7 mouse cellular contexts compared by ENCODE assay signal in the genomic region with DNA sequence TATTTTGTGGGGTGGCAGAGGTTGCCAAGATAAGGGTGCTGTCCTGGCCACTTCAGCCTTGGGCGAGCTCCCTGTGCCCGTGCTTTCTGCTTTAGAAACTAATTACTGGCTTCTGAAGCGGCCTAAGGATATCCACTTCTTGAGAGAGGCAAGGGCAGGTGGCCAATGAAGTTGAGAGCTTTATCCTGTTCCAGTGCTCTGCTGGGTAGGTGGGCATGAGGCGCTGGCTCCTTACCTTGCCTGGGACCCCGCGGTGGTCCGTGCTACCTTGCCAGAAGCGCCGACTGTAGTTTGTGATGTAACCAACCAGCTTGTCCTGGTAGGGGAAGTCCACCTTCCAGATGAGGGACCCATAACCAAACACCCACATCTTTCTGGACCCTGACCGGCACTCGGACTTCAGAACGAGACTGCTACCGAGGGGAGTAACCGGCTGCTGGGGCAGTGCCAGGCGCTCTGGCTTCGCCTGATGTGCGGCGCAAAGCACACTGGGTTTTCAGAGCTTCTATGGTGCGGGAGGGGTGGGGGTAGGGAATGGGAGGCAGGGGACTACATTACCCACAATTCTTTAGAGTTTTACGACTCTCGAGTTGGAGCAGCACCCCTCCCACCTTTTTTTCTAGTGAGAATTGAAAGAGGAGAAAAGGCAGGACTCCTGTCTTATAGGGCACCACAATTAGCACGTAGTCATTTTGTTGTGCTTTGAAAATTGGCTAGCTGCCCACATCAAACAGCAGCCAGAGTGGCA. TPM values are rescaled to one million over a fixed set of nuclear protein-coding genes. Genes with fewer than 3 reads are reported as not detected.
DNase-seq lines count a peak whose midpoint lies in the region; ATAC-seq lines count a peak whose summit lies in the region.

A gene (minus strand): TSS at position 474 of the 748 bp plus-strand sequence.

- intact Hi-C loops in gastrocnemius, postnatal 36 days (cut with DNase I), result no loop called here
- intact Hi-C loops in left cerebral cortex, postnatal 25 days (cut with DNase I), result loop anchor here (1.0 kb wide), 1 partner anchor 32 kb away; a partner anchor contains a TSS

- peak within 1 kb of the TSS; percentile 60 for H3K4me3 ChIP-seq in intestine, embryonic 15.5 days (replicated peaks)
- H3K4me3 ChIP-seq in midbrain, embryonic 10.5 days, result peak within 1 kb of the TSS; percentile 63

- H3K27ac ChIP-seq in intestine, embryonic 15.5 days, result peak within 1 kb of the TSS; percentile 37
- H3K27ac ChIP-seq in midbrain, embryonic 10.5 days (replicated peaks), result peak within 1 kb of the TSS; percentile 86

- H3K4me2 ChIP-seq in intestine, embryonic 15.5 days (replicated peaks), result peak within 1 kb of the TSS; percentile 75

- peak; percentile 99 for ATAC-seq in intestine, embryonic 15.5 days

- no peaks in the 10 kb centered on the region for H3K36me3 ChIP-seq in intestine, embryonic 15.5 days
- no peaks in the 10 kb centered on the region for H3K36me3 ChIP-seq in midbrain, embryonic 10.5 days

- DNase-seq in adrenal gland, adult 2 months, result peak; percentile 93
- DNase-seq in embryo, embryonic 11.5 days (ENCODE audit: low read depth, low spot score), result peak; percentile 73
- DNase-seq in gastrocnemius, postnatal 36 days, result peak; percentile 75 to 82
- peak; percentile 81 to 91 for DNase-seq in left cerebral cortex, postnatal 25 days (ENCODE audit: low spot score in 2 of 2)
- peak; percentile 79 for DNase-seq in midbrain, embryonic 10.5 days (ENCODE audit: low spot score)
- DNase-seq in right cerebral cortex, postnatal 4 days, result peak; percentile 95

- H3K27me3 ChIP-seq in intestine, embryonic 15.5 days (replicated peaks), result no peaks in the 10 kb centered on the region
- no peaks in the 10 kb centered on the region for H3K27me3 ChIP-seq in midbrain, embryonic 10.5 days (ENCODE audit: low read depth, poor library complexity, severe bottlenecking)

- WGBS in intestine, embryonic 15.5 days, result 2% methylated on average over 22 of the region's 22 CpGs
- WGBS in midbrain, embryonic 10.5 days, result 2% methylated on average over 22 of the region's 22 CpGs

- peak within 1 kb of the TSS; percentile 72 for H3K9ac ChIP-seq in intestine, embryonic 15.5 days

- no peaks in the 10 kb centered on the region for H3K9me3 ChIP-seq in intestine, embryonic 15.5 days
- H3K9me3 ChIP-seq in midbrain, embryonic 10.5 days (replicated peaks), result no peaks in the 10 kb centered on the region

- H3K4me1 ChIP-seq in intestine, embryonic 15.5 days (replicated peaks), result no peaks in the 10 kb centered on the region
- peaks cover 13% of the 10 kb centered on the region for H3K4me1 ChIP-seq in midbrain, embryonic 10.5 days

RNA-seq across cellular contexts. Expression of the gene that starts here (rescaled TPM):
- 10 to 100 TPM in 1 of 2 experiments, 1 to 10 TPM in 1; 8.6 to 12.3 TPM for total RNA-seq in adrenal gland, adult 2 months (2021)
- 1.2 and 2.3 TPM in 2 replicates for polyA plus RNA-seq in adrenal gland, adult 2 months (2012; rRNA removed)
- total RNA-seq in gastrocnemius, postnatal 36 days (2021), result 10 to 100 TPM; 14.4 to 16.1 TPM
- polyA plus RNA-seq in intestine, embryonic 15.5 days (2015; fragmentation: Nextera tagmentation; extraction: Ambion mirVana), result 17.6 and 21.0 TPM in 2 replicates
- 10 to 100 TPM; 15.6 to 19.0 TPM for total RNA-seq in left cerebral cortex, postnatal 25 days (2021)
- polyA plus RNA-seq in midbrain, embryonic 10.5 days (2016; fragmentation: Nextera tagmentation; extraction: Ambion mirVana), result 10.6 and 10.8 TPM in 2 replicates

Comparison
In these comparisons a context has a peak if more than half of its experiments do, and no peak if none do; other contexts are left out.
1. Peak in every context shown above with its lines: DNase-seq, ATAC-seq, H3K4me3 ChIP-seq and H3K27ac ChIP-seq.